Mouse (Mus musculus) neural tube, embryonic 15.5 days (tissue): ENCODE data around the gene Slc25a25. TPM values are rescaled to one million over a fixed set of nuclear protein-coding genes. Genes with fewer than 3 reads are reported as not detected.

Experiments
- ATAC-seq: fragments of 200-750 bp; cut with Nextera tagmentation; 2 replicates; pipeline ENCODE4 v1.8.0; 2017; ENCODE audit warnings: mild to moderate bottlenecking, moderate TSS enrichment, moderate library complexity; ENCODE audit not compliant: low FRiP score
- H3K27ac ChIP-seq: fragments of 300-500 bp; sonication (generic); replicated peaks from 2 replicates; pipeline ENCODE4 v1.5.1; 2015; ENCODE audit warnings: mild to moderate bottlenecking, inconsistent platforms
- H3K27me3 ChIP-seq: fragments of 300-500 bp; sonication (generic); replicated peaks from 2 replicates; pipeline ENCODE4 v1.6.1; 2015; ENCODE audit warnings: inconsistent platforms
- H3K36me3 ChIP-seq: fragments of 300-500 bp; sonication (generic); 2 replicates; pipeline ENCODE4 v1.6.1; 2015; ENCODE audit warnings: inconsistent platforms
- H3K4me1 ChIP-seq: fragments of 300-500 bp; sonication (generic); 2 replicates; pipeline ENCODE4 v1.6.1; 2015; ENCODE audit warnings: inconsistent platforms
- H3K4me2 ChIP-seq: fragments of 300-500 bp; sonication (generic); 2 replicates; pipeline ENCODE4 v1.6.1; 2015; ENCODE audit warnings: inconsistent platforms, mild to moderate bottlenecking, moderate library complexity
- H3K4me3 ChIP-seq: fragments of 300-500 bp; sonication (generic); replicated peaks from 2 replicates; pipeline ENCODE4 v1.5.1; 2015; ENCODE audit warnings: mild to moderate bottlenecking, inconsistent platforms
- H3K9ac ChIP-seq: fragments of 300-500 bp; sonication (generic); replicated peaks from 2 replicates; pipeline ENCODE4 v1.6.1; 2015; ENCODE audit warnings: mild to moderate bottlenecking, inconsistent platforms
- H3K9me3 ChIP-seq: fragments of 300-500 bp; sonication (generic); replicated peaks from 2 replicates; pipeline ENCODE4 v1.6.1; 2016; ENCODE audit warnings: inconsistent platforms
- WGBS: fragments of 180-500 bp; shearing (Covaris S2); methylation state at CpG from one replicate; pipeline ENCODE4 v1.1.7; 2015; ENCODE audit warnings: mixed read lengths; 5-methylcytosine and 5-hydroxymethylcytosine counted together
- polyA plus RNA-seq: library from polyadenylated mRNA; unstranded; fragments of >200 nt; fragmentation: Nextera tagmentation; extraction: Ambion mirVana; gene quantifications from 2 replicates; pipeline ENCODE4 v1.2.1, GENCODE M21; 2015

Gene Slc25a25
- polyA plus RNA-seq, 1 experiment from 2014 or later = 58.8 TPM

- Histone ChIP-seq H3K27ac (no peak within 1 kb of the TSS), H3K9ac (no peak within 1 kb of the TSS), H3K36me3 (no peaks in the 10 kb centered on the region), H3K9me3 (no peaks in the 10 kb centered on the region), H3K4me1 (no peaks in the 10 kb centered on the region), H3K27me3 (peaks cover 8% of the 10 kb centered on the region; the same call in 1 of the 2 replicates), H3K4me2 (no peak within 1 kb of the TSS), H3K4me3 (no peak within 1 kb of the TSS)
- 65% methylated on average over 5 of the region's 5 CpGs for WGBS
- no peak for ATAC-seq
Observed at GRCm38 (mm10) chr2:32387706-32388490, 63.3 kb downstream of the Slc25a25 start, which contains the start of gene Lcn2. Lcn2 (minus strand) TSS chr2:32388252.

GRCm38 (mm10) chr2:32382689-32383088, 68.6 kb downstream of the Slc25a25 start:
- H3K4me2 ChIP-seq = peak overlapping the region; percentile 95
- no peak for ATAC-seq
- no peak overlapping the region for H3K27ac ChIP-seq

GRCm38 (mm10) chr2:32381775-32382223, 69.4 kb downstream of the Slc25a25 start, which contains the start of gene 1110008P14Rik:
1110008P14Rik (minus strand) TSS chr2:32381938.
- peak; percentile 89 for ATAC-seq
- Histone ChIP-seq H3K36me3 (peaks cover 33% of the 10 kb centered on the region), H3K4me3 (peak within 1 kb of the TSS; percentile 74), H3K9ac (peak within 1 kb of the TSS; percentile 69), H3K4me2 (peak within 1 kb of the TSS; percentile 95), H3K4me1 (peaks cover 21% of the 10 kb centered on the region), H3K9me3 (no peaks in the 10 kb centered on the region), H3K27me3 (peaks cover 8% of the 10 kb centered on the region; the same call in 1 of the 2 replicates), H3K27ac (peak within 1 kb of the TSS; percentile 74)
- under 1% methylated on average over 41 of the region's 47 CpGs for WGBS

More at GRCm38 (mm10) chr2:32382689-32383088, 68.6 kb downstream of the Slc25a25 start:
- 82% methylated on average over 2 of the region's 2 CpGs for WGBS
- Histone ChIP-seq H3K4me3 (peak overlapping the region; percentile 74; the same call in 1 of the 2 replicates), H3K9ac (0 out of 2 replicates have a peak overlapping the region, but pooled peaks have one; percentile 69), H3K36me3 (peaks cover 24% of the 10 kb centered on the region), H3K27me3 (peaks cover 8% of the 10 kb centered on the region; the same call in 1 of the 2 replicates), H3K9me3 (no peaks in the 10 kb centered on the region), H3K4me1 (peaks cover 21% of the 10 kb centered on the region)

GRCm38 (mm10) chr2:32381141-32381774, 70.0 kb downstream of the Slc25a25 start:
- H3K4me2 ChIP-seq = peak overlapping the region; percentile 95
- ATAC-seq = peak; percentile 65
- H3K36me3 ChIP-seq = peaks cover 38% of the 10 kb centered on the region
- H3K4me3 ChIP-seq = peak overlapping the region; percentile 74
- H3K9ac ChIP-seq = peak overlapping the region; percentile 69
- peaks cover 8% of the 10 kb centered on the region; the same call in 1 of the 2 replicates for H3K27me3 ChIP-seq
- H3K27ac ChIP-seq = peak overlapping the region; percentile 74
- peaks cover 21% of the 10 kb centered on the region for H3K4me1 ChIP-seq
- H3K9me3 ChIP-seq = no peaks in the 10 kb centered on the region
- under 1% methylated on average over 27 of the region's 27 CpGs for WGBS

- Histone ChIP-seq H3K9ac (no peak overlapping the region), H3K9me3 (no peaks in the 10 kb centered on the region), H3K4me1 (peaks cover 21% of the 10 kb centered on the region), H3K27me3 (peaks cover 8% of the 10 kb centered on the region; the same call in 1 of the 2 replicates), H3K27ac (no peak overlapping the region), H3K4me2 (0 out of 2 replicates have a peak overlapping the region, but pooled peaks have one; percentile 95), H3K4me3 (no peak overlapping the region), H3K36me3 (peaks cover 50% of the 10 kb centered on the region)
- WGBS = 85% methylated on average over 7 of the region's 7 CpGs
- no peak for ATAC-seq
Observed at GRCm38 (mm10) chr2:32380001-32380500, 71.2 kb downstream of the Slc25a25 start.

GRCm38 (mm10) chr2:32376963-32377362, 74.3 kb downstream of the Slc25a25 start:
- 95% methylated on average over 10 of the region's 10 CpGs for WGBS
- Histone ChIP-seq H3K9me3 (no peaks in the 10 kb centered on the region), H3K36me3 (peaks cover 74% of the 10 kb centered on the region), H3K27ac (no peak overlapping the region), H3K9ac (no peak overlapping the region), H3K4me3 (no peak overlapping the region), H3K4me2 (no peak overlapping the region), H3K4me1 (peaks cover 17% of the 10 kb centered on the region), H3K27me3 (no peaks in the 10 kb centered on the region; the same call in 1 of the 2 replicates)
- no peak for ATAC-seq

GRCm38 (mm10) chr2:32375317-32375940, 75.8 kb downstream of the Slc25a25 start:
- Histone ChIP-seq H3K36me3 (peaks cover 89% of the 10 kb centered on the region), H3K4me3 (no peak overlapping the region), H3K4me1 (peaks cover 4% of the 10 kb centered on the region; the same call in 1 of the 2 replicates), H3K4me2 (no peak overlapping the region), H3K27ac (no peak overlapping the region), H3K9ac (no peak overlapping the region), H3K27me3 (no peaks in the 10 kb centered on the region; the same call in 1 of the 2 replicates), H3K9me3 (no peaks in the 10 kb centered on the region)
- no peak for ATAC-seq
- WGBS = 93% methylated on average over 13 of the region's 13 CpGs

GRCm38 (mm10) chr2:32374191-32374590, 77.1 kb downstream of the Slc25a25 start:
- Histone ChIP-seq H3K9ac (no peak overlapping the region), H3K27ac (no peak overlapping the region)
- 92% methylated on average over 10 of the region's 10 CpGs for WGBS

GRCm38 (mm10) chr2:32367315-32367714, 83.9 kb downstream of the Slc25a25 start:
- H3K4me3 ChIP-seq = no peak overlapping the region
- over 99% methylated on average over 5 of the region's 5 CpGs for WGBS
- H3K36me3 ChIP-seq = peaks cover 55% of the 10 kb centered on the region
- peaks cover 18% of the 10 kb centered on the region for H3K4me1 ChIP-seq
- ATAC-seq = no peak
- no peaks in the 10 kb centered on the region for H3K27me3 ChIP-seq
- no peak overlapping the region for H3K27ac ChIP-seq
- no peaks in the 10 kb centered on the region for H3K9me3 ChIP-seq
- no peak overlapping the region for H3K9ac ChIP-seq
- no peak overlapping the region for H3K4me2 ChIP-seq

More at GRCm38 (mm10) chr2:32374191-32374590, 77.1 kb downstream of the Slc25a25 start:
- Histone ChIP-seq H3K4me2 (no peak overlapping the region), H3K4me3 (no peak overlapping the region), H3K9me3 (no peaks in the 10 kb centered on the region), H3K27me3 (no peaks in the 10 kb centered on the region), H3K36me3 (peaks cover 93% of the 10 kb centered on the region), H3K4me1 (no peaks in the 10 kb centered on the region)
- no peak for ATAC-seq
